Mouse (Mus musculus) ES-E14 (cell line): ENCODE measurements around the gene Med25.

ENCODE experiments used
- CHD2 ChIP-seq: IDR thresholded peaks from 2 replicates; pipeline ENCODE4 v1.6.1; 2014; ENCODE audit warnings: mild to moderate bottlenecking, low read depth, low read length, inconsistent platforms
- HCFC1 ChIP-seq: IDR thresholded peaks from 2 replicates; pipeline ENCODE4 v1.6.1; 2012; ENCODE audit warnings: low read length, inconsistent platforms, borderline replicate concordance; ENCODE audit not compliant: insufficient read depth
- MAFK ChIP-seq: IDR thresholded peaks from 2 replicates; pipeline ENCODE4 v1.6.1; 2014; ENCODE audit warnings: mild to moderate bottlenecking, low read depth, low read length, inconsistent platforms; ENCODE audit not compliant: insufficient read depth
- ZC3H11A ChIP-seq: IDR thresholded peaks from 2 replicates; pipeline ENCODE4 v1.6.1; 2012; ENCODE audit warnings: low read depth, mild to moderate bottlenecking, inconsistent platforms, low read length, borderline replicate concordance
- ZNF384 ChIP-seq: IDR thresholded peaks from 2 replicates; pipeline ENCODE4 v1.6.1; 2012; ENCODE audit warnings: low read depth, low read length, inconsistent platforms

DNA sequence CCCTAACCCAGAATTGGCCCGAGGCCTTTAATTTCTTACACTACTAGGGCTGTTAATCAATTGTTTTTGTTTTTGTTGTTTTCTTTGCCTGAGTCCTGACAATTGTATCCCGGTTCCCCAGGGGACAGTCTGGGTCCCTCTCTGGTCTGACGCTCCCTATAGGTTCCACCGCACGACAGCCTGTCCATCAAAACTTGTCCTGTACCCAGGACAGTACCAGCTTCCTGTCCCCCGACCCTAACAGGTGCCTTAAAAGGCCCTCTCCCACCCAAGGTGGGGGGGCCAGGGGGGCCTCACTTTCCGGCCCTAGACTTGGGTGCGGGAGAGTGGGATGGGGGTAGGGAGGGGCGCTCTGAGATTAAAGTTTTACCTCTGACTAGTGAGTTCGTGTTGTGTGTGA lies 37.5 kb downstream of the Med25 start:
- TF ChIP-seq ZC3H11A (no peak), MAFK (no peak), ZNF384 (no peak), HCFC1 (no peak), CHD2 (no peak)
